Mouse (Mus musculus) myocyte (in vitro differentiated cells): ENCODE results near the gene Elovl3.

ENCODE experiments used
- CEBPB ChIP-seq: IDR thresholded peaks from 2 replicates; pipeline ENCODE4 v1.6.1; 2011; ENCODE audit warnings: mild to moderate bottlenecking, moderate library complexity; ENCODE audit not compliant: poor library complexity, insufficient read depth, severe bottlenecking
- E2F4 ChIP-seq: IDR thresholded peaks from one replicate; pipeline ENCODE4 v1.6.1; 2011; ENCODE audit warnings: mild to moderate bottlenecking, control low read depth, moderate library complexity; ENCODE audit not compliant: insufficient read depth
- MAX ChIP-seq: IDR thresholded peaks from one replicate; pipeline ENCODE4 v1.6.1; 2011; ENCODE audit warnings: low read depth, mild to moderate bottlenecking, control low read depth
- MYOG ChIP-seq, 3 experiments: IDR thresholded peaks; one replicate each; pipeline ENCODE4 v1.6.1; 2011; ENCODE audit warnings: control low read depth in 2 of 3, low read depth in 2 of 3, mild to moderate bottlenecking in 2 of 3; ENCODE audit not compliant: insufficient read length in 2 of 3, control insufficient read depth in 1 of 3, insufficient read depth in 1 of 3
- POLR2A ChIP-seq: IDR thresholded peaks from one replicate; pipeline ENCODE4 v1.6.1; 2011; ENCODE audit warnings: low read depth, mild to moderate bottlenecking, control low read depth, moderate library complexity; ENCODE audit not compliant: insufficient read length
- POLR2AphosphoS2 ChIP-seq: IDR thresholded peaks from one replicate; pipeline ENCODE4 v1.6.1; 2011; ENCODE audit warnings: low read depth, control low read depth; ENCODE audit not compliant: insufficient read length
- USF1 ChIP-seq: IDR thresholded peaks from one replicate; pipeline ENCODE4 v1.6.1; 2011; ENCODE audit warnings: low read depth, mild to moderate bottlenecking, control low read depth, moderate library complexity

DNA sequence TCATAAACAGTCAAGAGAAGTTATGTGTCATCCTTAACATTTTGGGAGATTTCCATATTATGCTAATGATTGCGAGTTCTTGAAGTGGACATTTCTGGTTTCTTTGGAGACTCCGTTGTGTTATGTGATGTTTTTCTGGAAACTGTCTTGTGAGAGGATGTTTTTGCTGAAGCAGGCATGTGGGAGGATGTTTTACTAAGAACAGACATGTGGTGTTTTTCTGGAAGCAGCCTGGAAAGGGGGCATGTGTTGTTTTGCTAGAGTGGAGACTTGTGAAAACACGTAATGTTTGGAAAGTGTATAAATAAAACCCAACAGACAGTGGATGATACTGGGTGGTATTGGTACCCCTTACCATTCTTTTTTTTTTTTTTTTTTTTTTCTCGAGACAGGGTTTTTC lies 36.4 kb upstream of the Elovl3 start:
- TF ChIP-seq POLR2A (no peak), USF1 (no peak), MYOG (IDR thresholded peaks at IDR 0.05; ENCODE audit: control insufficient read depth in 1 of 3, insufficient read depth in 1 of 3, insufficient read length in 2 of 3, low read depth in 2 of 3) (no peak), MAX (no peak), POLR2AphosphoS2 (no peak), E2F4 (no peak), CEBPB (no peak)
